Mouse (Mus musculus): ENCODE results near the gene Sult6b1.
A peak's percentile ranks its signal among the peaks of the same experiment; 100 is the strongest.

Sult6b1 gene

DNA sequence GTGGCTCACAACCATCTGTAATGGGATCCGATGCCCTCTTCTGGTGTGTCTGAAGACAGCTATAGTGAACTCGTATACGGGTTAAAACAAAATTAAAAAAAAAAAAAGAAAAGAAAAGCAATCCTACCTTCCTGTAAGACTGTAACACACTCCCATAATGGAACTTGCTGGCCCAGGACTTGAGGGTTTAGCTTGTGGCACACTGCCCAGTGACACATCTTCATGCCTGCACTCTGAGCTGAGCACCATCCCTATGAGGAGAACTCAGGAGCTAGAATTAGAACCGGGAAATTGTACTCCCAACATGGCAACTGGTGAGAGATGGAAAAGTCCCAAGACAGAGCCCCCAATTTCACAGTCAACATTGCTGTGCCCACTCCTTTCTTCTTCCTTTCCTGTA lies 23.5 kb downstream of the Sult6b1 start:
- no peak for DNase-seq (ENCODE audit: low spot score)

DNA sequence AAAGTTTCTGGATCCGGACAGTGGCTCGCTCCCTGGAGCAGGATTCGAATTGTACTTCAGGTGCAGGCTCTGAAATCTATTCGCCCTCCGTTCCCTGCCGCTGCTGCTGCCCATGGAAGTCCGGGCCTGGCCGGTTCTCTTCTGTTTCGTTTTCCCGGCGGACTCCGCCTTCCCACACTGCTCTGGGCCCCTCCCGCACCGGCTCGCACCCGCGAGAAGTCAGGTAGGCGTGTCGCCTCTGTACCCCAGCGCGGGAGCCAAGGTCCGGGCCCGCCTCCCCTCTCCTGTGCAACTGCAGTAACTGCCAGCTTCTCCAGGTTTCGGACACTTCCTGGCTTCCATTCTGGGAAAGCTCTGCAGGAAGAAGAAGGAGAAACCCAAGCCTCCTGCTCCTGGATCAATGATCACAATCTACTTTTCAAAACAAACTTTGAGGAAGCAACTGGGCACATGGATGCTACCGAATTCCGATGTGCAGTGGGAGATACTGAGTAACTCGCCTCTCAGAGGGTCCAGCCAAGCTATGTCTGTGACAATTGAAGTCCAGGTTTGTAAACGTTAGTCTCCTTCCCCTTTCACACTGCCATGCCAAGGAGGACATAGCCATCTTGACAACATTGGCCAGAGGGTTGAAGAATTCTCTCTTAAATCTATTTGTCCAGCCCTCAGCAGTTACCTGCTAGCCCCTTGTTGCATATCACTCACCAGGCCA lies 24.2 kb downstream of the Sult6b1 start, which contains the start of gene Eif2ak2:
Eif2ak2 (minus strand) TSS at position 173 of the 712 bp plus-strand sequence.
- peak; percentile 72 for DNase-seq (ENCODE audit: low spot score)

DNA sequence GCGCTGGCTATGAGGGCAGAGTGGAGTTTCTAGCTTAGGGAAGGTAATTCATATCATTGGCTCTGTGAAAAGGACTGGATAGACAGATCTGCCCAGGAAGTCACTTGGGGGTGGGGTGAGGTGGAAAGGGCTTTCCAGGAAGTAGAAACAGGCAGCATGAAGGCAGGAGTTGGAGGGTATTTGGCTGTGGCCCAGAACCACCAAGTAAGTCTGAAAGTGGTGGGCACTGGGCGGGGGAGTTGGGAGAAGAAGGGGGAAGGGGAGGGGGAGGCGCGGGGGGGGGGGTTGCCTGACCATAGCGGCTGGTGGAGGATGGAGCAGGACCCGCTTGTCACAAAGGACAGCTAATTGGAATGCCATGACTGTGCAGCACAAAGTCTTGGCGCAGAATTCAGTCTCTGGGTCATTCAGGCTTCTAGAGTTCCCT lies 24.9 kb downstream of the Sult6b1 start:
- DNase-seq (ENCODE audit: low spot score): no peak

DNA sequence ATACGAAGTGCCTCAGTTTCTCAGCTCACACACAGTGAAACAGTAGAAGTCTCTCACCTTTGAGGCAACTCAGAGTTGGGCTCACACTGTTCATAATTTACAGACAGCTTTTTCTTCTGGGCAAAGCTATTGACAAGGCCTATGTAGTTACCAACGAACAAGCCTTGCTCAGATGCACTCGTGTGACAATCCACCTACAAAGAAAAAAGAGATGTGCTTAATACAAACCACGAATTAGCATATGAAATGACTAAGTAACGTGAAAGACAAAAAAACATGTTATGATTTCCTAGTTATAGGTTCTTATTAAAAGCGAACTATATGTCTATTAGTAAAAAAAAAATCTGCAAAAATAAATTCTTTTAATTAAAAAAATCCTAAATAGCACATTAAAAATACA lies 32.9 kb downstream of the Sult6b1 start:
- no peak for DNase-seq (ENCODE audit: low spot score)

DNA sequence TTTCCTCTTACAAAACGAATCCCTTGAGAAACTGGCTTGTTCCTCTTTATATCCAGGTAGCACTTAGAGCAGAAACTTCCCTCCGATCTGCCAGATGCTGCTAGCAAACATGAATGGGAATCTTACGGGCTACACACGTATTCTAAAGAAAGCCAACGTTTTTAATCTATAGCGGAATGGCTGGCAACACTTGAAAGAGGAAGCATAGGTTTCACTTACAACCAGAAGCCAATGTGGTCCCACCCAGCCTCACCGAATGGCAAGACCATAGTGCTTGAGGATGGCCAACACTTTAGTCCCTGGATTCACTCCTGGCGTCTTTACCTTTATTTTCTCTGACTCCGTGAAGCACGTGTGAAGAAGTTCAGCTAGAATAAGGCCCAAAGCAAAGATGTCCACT lies 50.5 kb downstream of the Sult6b1 start:
- no peak for DNase-seq (ENCODE audit: low spot score)

DNA sequence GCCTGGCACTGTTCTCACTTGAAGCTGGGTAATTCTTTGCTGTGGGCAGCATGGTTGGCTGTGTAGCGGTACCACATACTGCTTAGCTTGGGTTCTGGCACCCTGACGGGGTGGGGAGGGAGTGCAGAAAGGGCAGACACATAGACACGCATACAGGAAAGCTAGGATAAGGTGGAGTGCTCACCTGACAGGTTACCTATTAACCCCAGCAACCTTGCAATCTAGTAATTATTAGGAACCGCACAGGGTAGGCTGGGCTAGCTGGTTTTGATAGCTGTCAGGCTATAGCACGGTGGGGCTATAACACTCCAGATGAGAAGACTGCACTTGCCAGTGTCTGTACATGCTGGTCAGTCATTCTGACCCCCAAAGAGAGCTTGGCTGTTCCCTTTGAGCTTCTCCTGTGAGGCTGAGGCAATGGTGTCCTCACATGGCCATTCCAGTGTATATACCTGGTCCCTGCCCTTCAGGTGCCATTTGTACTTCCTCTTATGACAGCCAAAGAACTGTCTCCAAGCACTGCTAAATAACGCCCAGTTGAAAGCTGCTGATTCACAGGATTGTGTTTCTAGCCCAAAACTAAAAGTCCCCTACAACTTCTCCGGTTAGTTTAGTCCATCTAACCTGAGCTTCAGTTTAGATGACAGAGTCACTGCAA lies 64.4 kb downstream of the Sult6b1 start:
- DNase-seq (ENCODE audit: low spot score): no peak

DNA sequence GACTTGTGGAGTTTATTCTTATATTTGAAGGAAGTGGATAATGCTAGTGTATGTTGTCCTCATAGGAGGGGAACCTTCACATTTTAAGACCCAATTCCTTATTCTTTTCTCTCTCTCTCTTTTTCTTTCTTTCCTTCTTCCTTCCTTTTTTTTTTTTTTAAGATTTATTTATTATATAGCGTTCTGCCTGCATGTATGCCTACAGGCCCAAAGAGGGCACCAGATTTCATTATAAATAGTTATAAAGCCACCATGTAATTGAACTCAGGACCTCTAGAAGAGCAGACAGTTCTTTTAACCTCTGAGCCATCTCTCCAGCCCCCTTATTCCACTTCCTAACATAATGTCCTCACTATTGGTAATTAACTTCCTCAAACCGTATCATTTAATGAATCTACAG lies 70.7 kb downstream of the Sult6b1 start:
- peak; percentile 14 for DNase-seq (ENCODE audit: low spot score)

DNA sequence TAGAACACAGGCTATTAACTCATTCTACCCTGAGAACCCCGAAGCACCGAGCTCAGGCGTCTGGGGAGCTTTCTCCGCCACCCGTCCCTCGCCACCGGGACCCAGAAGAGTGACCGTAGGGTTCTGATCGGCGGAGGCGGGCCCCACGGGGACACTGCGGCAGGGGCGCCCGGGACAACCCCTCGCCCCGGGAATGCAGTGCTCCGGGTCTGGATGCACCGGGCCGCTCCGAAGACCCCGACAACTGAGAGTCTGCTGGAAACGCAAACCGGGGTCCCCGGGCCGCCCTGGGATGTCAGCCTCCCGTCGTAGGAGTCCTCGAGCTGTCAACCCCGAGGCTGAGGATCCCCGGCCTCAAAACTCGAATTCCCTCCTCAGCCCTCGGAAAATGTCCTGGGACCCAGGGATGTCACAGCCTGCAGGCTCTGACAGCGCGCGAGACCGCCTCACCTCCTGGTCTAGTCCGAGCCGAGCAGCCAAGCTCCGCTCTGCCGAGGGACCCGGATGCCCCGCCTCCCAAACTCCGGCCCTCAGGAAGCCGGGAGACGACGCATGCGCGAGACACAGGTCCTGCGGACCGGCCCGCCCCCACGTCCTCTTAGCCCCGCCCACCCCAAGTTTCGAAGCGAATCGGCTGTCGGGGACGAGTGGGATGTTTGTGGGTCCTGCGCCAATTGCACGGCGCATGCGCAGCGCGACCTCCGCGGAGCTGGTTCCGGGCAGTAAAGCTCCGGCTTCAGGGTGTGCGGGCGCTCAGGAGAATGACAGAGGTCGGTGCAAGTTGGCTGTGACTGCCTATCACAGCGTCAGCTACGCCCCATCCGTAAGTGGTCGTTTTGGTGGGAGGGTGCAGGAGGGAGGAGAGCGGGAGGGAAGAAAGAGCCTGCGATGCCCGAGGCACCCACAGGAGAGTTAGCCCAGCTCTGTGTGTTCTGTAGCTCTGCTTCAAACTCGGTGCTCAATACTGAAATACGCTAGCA lies 71.6 kb downstream of the Sult6b1 start, which contains the start of the genes Heatr5b and Gpatch11:
Heatr5b (minus strand) TSS at position 509 of the 980 bp plus-strand sequence.
Gpatch11 (plus strand) TSS at position 712 of the 980 bp plus-strand sequence.
- DNase-seq (ENCODE audit: low spot score): peak; percentile 100
